Mouse (Mus musculus): ENCODE measurements around the gene Best3. TPM values are rescaled to one million over a fixed set of nuclear protein-coding genes. Genes with fewer than 3 reads are reported as not detected.

The Best3 gene
- polyA plus RNA-seq, 1 experiment, result 1.3 TPM

DNA sequence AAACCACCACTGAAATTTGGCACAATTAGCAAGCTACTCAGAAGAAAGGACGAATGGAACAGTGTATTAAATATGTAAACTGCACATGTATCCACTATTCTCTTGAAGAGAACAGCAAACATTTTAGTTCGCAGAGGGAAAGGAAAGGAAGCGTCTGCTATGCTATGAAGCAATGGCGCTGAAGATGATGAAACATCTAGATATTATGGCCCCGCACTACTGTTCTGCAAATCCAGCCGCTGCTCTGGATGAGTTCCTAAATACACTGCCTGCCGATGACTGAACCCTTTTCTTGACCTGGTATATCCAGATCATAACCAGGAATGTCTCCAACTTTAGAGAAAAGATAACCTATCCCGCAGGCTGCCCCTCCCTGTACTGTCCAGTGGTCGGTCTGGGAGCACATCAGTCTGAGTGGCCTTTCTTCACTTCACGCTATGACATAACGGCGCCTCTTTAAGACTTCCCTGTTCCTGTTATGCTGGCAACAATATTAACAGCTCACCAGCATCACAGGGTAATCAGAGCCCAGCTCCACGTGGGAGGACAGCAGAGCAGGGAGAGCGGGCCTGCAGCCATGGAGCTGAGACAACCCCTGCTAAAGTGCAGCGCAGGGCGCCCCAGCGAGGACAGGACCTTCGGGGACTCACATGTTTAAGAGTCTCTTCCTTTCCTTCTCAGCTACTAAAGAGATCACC, 86.2 kb downstream of the Best3 start:
- Histone ChIP-seq H3K4me3 (ENCODE audit: control insufficient read depth, low read depth, low read length) (no peak overlapping the region), H3K27ac (ENCODE audit: control insufficient read depth, insufficient read depth, low read depth, low read length) (no peak overlapping the region), H3K36me3 (ENCODE audit: control insufficient read depth, insufficient read depth, low read length) (no peaks in the 10 kb centered on the region; the same call in 1 of the 2 replicates), H3K27me3 (ENCODE audit: control insufficient read depth, insufficient read depth, low read length) (no peaks in the 10 kb centered on the region), H3K4me1 (ENCODE audit: control insufficient read depth, insufficient read depth, low read length) (no peaks in the 10 kb centered on the region)
- TF ChIP-seq POLR2A (IDR thresholded peaks at IDR 0.05; ENCODE audit: control insufficient read depth, low read depth, low read length) (no peak), CTCF (IDR thresholded peaks at IDR 0.05; ENCODE audit: control insufficient read depth, insufficient read depth, insufficient replicate concordance, low read depth, low read length) (no peak)

DNA sequence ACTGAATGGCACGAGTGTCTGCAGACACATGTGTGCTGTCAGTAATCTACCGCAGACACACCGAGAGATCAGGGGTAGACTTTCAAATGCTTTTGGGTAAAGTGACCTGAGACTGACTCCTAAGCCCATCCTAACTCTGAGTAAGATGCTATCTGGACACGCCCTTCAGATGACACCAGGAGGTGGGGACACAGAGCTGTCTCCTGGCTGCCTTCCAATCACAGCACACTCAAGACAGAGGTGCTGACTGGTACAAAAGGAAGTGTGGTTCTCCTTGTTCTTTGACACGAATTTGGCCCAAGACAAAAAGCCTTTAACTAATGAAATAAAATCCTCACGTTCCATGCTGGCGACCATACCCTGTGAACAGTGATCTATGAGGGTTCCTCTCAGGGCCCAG, 87.1 kb downstream of the Best3 start:
- no peak for TF ChIP-seq CTCF (IDR thresholded peaks at IDR 0.05; ENCODE audit: control insufficient read depth, insufficient read depth, insufficient replicate concordance, low read depth, low read length)
- TF ChIP-seq POLR2A (IDR thresholded peaks at IDR 0.05; ENCODE audit: control insufficient read depth, low read depth, low read length), result no peak
- Histone ChIP-seq H3K4me3 (ENCODE audit: control insufficient read depth, low read depth, low read length) (no peak overlapping the region), H3K27ac (ENCODE audit: control insufficient read depth, insufficient read depth, low read depth, low read length) (no peak overlapping the region), H3K36me3 (ENCODE audit: control insufficient read depth, insufficient read depth, low read length) (no peaks in the 10 kb centered on the region; the same call in 1 of the 2 replicates), H3K27me3 (ENCODE audit: control insufficient read depth, insufficient read depth, low read length) (no peaks in the 10 kb centered on the region), H3K4me1 (ENCODE audit: control insufficient read depth, insufficient read depth, low read length) (no peaks in the 10 kb centered on the region)

Other genes starting within 250 kb of the Best3 start
- 0.06 and 0.09 TPM in 2 replicates for gene Myrfl, start 89.4 kb upstream of the Best3 start, polyA plus RNA-seq (2012; rRNA removed)
- gene Rab3ip, start 35.5 kb upstream of the Best3 start, polyA plus RNA-seq (2012; rRNA removed), result 225 and 271 TPM in 2 replicates
- gene Gm10271, start 13.7 kb upstream of the Best3 start, polyA plus RNA-seq (2012; rRNA removed), result not detected in 2 replicates
- gene Lrrc10, start 59.0 kb downstream of the Best3 start, polyA plus RNA-seq (2012; rRNA removed), result 0.06 and 0.20 TPM in 2 replicates
- gene Cct2, start 77.5 kb downstream of the Best3 start, polyA plus RNA-seq (2012; rRNA removed), result 133 and 135 TPM in 2 replicates
- 8.0 and 10.3 TPM in 2 replicates for gene Frs2, start 162.2 kb downstream of the Best3 start, polyA plus RNA-seq (2012; rRNA removed)
- gene Yeats4, start 238.2 kb downstream of the Best3 start, polyA plus RNA-seq (2012; rRNA removed), result 43.3 and 44.1 TPM in 2 replicates

Measured in testis, adult 2 months (tissue).